9 mouse cellular contexts compared by ENCODE assay signal in the genomic region with DNA sequence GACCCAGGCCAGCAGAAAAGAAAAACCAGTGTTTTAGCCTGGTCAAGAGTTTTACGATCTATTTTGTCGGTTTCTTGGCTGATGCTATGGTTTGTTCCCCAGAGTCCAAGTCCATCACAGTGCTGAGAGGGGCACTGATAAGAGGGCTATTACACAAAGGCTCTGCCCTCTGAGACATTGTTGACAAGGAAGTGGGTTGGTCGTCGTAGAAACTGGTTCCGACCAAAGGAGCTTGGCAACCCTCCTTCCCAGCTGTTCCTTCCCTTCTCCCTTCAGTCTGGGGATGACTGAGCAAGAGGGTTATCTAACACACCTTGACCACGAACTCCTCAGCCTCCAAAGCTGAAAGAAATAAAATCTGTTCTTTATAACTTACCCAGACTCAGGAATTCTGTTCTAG. TPM values are rescaled to one million over a fixed set of nuclear protein-coding genes. Genes with fewer than 3 reads are reported as not detected.
DNase-seq lines count a peak whose midpoint lies in the region; ATAC-seq and TF ChIP-seq lines count a peak whose summit lies in the region.
"Had no signal": no experiment of that assay in that cellular context is flagged by ENCODE, and none has a peak within 500 bp of the region (broad histone marks: within the 10 kb centered on the region; RNA-seq: fewer than 3 reads in every experiment).

A gene (minus strand): TSS at position 193 of the 400 bp plus-strand sequence.

- DNase-seq in heart, embryonic 10.5 days (ENCODE audit: low spot score), result no peak
- no peak for DNase-seq in heart, postnatal 25 days (ENCODE audit: low spot score)
- DNase-seq in 416B (ENCODE audit: low read depth), result peak; percentile 50
- no peak for DNase-seq in yolk sac, embryonic 10.5 days (ENCODE audit: low spot score)
- DNase-seq in gastrocnemius, adult 2 months, result no peak
- no peak for DNase-seq in frontal cortex, postnatal 25 days (ENCODE audit: low spot score in 2 of 2)

- no peak within 1 kb of the TSS for H3K27ac ChIP-seq in heart, embryonic 10.5 days
- no peak within 1 kb of the TSS for H3K27ac ChIP-seq in liver, embryonic 12.5 days
- no peak within 1 kb of the TSS for H3K27ac ChIP-seq in gastrocnemius, adult 2 months

- no peaks in the 10 kb centered on the region; the same call in 1 of the 2 replicates for H3K27me3 ChIP-seq in heart, embryonic 10.5 days (ENCODE audit: insufficient read depth, poor library complexity, severe bottlenecking)
- peaks cover 29% of the 10 kb centered on the region for H3K27me3 ChIP-seq in liver, embryonic 12.5 days (replicated peaks)

- H3K36me3 ChIP-seq in heart, embryonic 10.5 days, result no peaks in the 10 kb centered on the region
- H3K36me3 ChIP-seq in liver, embryonic 12.5 days, result no peaks in the 10 kb centered on the region

- ATAC-seq in hematopoietic stem cell, adult 5-6 weeks (replicated peaks in 1 of 2; ENCODE audit: insufficient read depth in 1 of 2, low FRiP score in 2 of 2, low TSS enrichment in 1 of 2, low read depth in 1 of 2, poor library complexity in 2 of 2, severe bottlenecking in 2 of 2), result peak; percentile 31 to 44; a peak in 2 of 4 replicates
- no peak for ATAC-seq in liver, embryonic 12.5 days

- intact Hi-C loops in heart, postnatal 25 days (cut with DNase I), result no loop called here
- intact Hi-C loops in gastrocnemius, adult 2 months (cut with DNase I), result no loop called here

- no peak within 1 kb of the TSS for H3K4me2 ChIP-seq in liver, embryonic 12.5 days

- peaks cover 15% of the 10 kb centered on the region for H3K4me1 ChIP-seq in heart, embryonic 10.5 days
- H3K4me1 ChIP-seq in liver, embryonic 12.5 days, result peaks cover 7% of the 10 kb centered on the region; the same call in 1 of the 2 replicates

- no peaks in the 10 kb centered on the region for H3K9me3 ChIP-seq in heart, embryonic 10.5 days
- no peaks in the 10 kb centered on the region for H3K9me3 ChIP-seq in liver, embryonic 12.5 days (replicated peaks)

- H3K9ac ChIP-seq in liver, embryonic 12.5 days, result no peak within 1 kb of the TSS

- H3K4me3 ChIP-seq in heart, embryonic 10.5 days, result no peak within 1 kb of the TSS
- no peak within 1 kb of the TSS for H3K4me3 ChIP-seq in liver, embryonic 12.5 days
- no peak within 1 kb of the TSS for H3K4me3 ChIP-seq in gastrocnemius, adult 2 months
- H3K4me3 ChIP-seq: erythroblast, embryonic 14.5 days had no signal

- TF ChIP-seq CTCF in gastrocnemius, adult 2 months (IDR thresholded peaks at IDR 0.05), result no peak

- 63% methylated on average over 6 of the region's 6 CpGs for WGBS in heart, embryonic 10.5 days
- WGBS in liver, embryonic 12.5 days (ENCODE audit: insufficient replicate concordance), result 49% methylated on average over 6 of the region's 6 CpGs

RNA-seq across cellular contexts. Expression of the gene that starts here (rescaled TPM):
- 29.4 and 36.6 TPM in 2 replicates for polyA plus RNA-seq in heart, embryonic 10.5 days (2016; fragmentation: Nextera tagmentation; extraction: Ambion mirVana)
- total RNA-seq in heart, postnatal 25 days (2021), result under 1 TPM; 0.34 to 0.49 TPM
- total RNA-seq in hematopoietic stem cell, adult 5-6 weeks (2017), result 10.1 and 19.9 TPM in 2 replicates
- 18.2 and 18.7 TPM in 2 replicates for polyA plus RNA-seq in liver, embryonic 12.5 days (2016; fragmentation: Nextera tagmentation; extraction: Ambion mirVana)
- under 1 TPM; 0.26 to 0.70 TPM for total RNA-seq in gastrocnemius, adult 2 months (2021)
